Mouse (Mus musculus): ENCODE results near the gene Gm47959.

DNA sequence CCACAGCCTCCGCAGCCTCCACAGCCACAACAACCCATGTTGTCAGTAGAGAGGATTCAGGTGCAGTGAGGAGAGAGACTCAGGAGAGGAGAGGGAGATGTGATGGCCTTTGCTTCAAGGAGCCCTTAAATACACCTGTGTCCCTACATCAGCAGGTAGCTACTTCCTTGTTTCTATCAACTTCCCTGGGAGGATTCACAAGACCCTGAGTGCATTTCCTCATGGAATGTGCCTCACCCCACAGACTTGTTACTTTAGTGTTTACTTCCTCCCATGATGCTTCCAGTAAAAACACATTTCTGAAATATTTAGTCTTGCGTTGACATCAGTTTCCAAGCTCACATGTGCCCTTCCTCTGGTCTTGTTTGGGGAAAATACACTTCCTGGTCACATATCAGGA lies 42.0 kb downstream of the Gm47959 start, which contains the start of gene Krtap28-10:
- no peak for TF ChIP-seq CTCF (IDR thresholded peaks at IDR 0.05; ENCODE audit: insufficient read depth, low read depth, low read length)
- TF ChIP-seq POLR2A (IDR thresholded peaks at IDR 0.05; ENCODE audit: insufficient read depth, low read depth, low read length) = no peak

Data from olfactory bulb, adult 2 months (tissue).